Mouse (Mus musculus) MEL (cell line): ENCODE data around the gene Rph3al. TPM values are rescaled to one million over a fixed set of nuclear protein-coding genes. Genes with fewer than 3 reads are reported as not detected.

Experiments used
- DNase-seq: peaks from one replicate; pipeline ENCODE4 v3.0.0; 2011; ENCODE audit warnings: low read depth, low spot score
- H3K27ac ChIP-seq: 2 replicates; pipeline ENCODE4 v1.5.1; 2012; ENCODE audit warnings: low read depth, mild to moderate bottlenecking, control low read depth, low read length, moderate library complexity; ENCODE audit not compliant: control insufficient read depth
- H3K27me3 ChIP-seq, 2 experiments: fragments of 150-350 bp in 1 of 2; sonication (generic) in 1 of 2; 2 replicates each; pipeline ENCODE4 v1.6.1; 2012; ENCODE audit warnings: low read length in 2 of 2, mild to moderate bottlenecking in 2 of 2, improper control_type of control experiment in 1 of 2, moderate library complexity in 1 of 2; ENCODE audit not compliant: insufficient read depth in 2 of 2, control insufficient read depth in 1 of 2
- H3K36me3 ChIP-seq, 2 experiments: 2 replicates each; pipeline ENCODE4 v1.6.1; 2012 to 2014; ENCODE audit warnings: low read length in 2 of 2, improper control_type of control experiment in 1 of 2, inconsistent platforms in 1 of 2, mild to moderate bottlenecking in 1 of 2; ENCODE audit not compliant: insufficient read depth in 2 of 2, control insufficient read depth in 1 of 2
- H3K4me1 ChIP-seq, 2 experiments: fragments of 150-350 bp in 1 of 2; sonication (generic) in 1 of 2; 2 replicates each; pipeline ENCODE4 v1.6.1; 2012; ENCODE audit warnings: low read length in 2 of 2, improper control_type of control experiment in 1 of 2, mild to moderate bottlenecking in 1 of 2; ENCODE audit not compliant: insufficient read depth in 2 of 2, control insufficient read depth in 1 of 2
- H3K4me3 ChIP-seq, 2 experiments: fragments of 150-350 bp in 1 of 2; sonication (generic) in 1 of 2; 2 replicates each; pipeline ENCODE4 v1.5.1; 2012; ENCODE audit warnings: low read depth in 2 of 2, low read length in 2 of 2, mild to moderate bottlenecking in 2 of 2, moderate library complexity in 2 of 2, control low read depth in 1 of 2, improper control_type of control experiment in 1 of 2; ENCODE audit not compliant: control insufficient read depth in 1 of 2, insufficient read depth in 1 of 2
- H3K79me2 ChIP-seq: 2 replicates; pipeline ENCODE4 v1.6.1; 2012; ENCODE audit warnings: mild to moderate bottlenecking, low read length, moderate library complexity; ENCODE audit not compliant: control insufficient read depth, poor library complexity, insufficient read depth
- H3K9ac ChIP-seq: 2 replicates; pipeline ENCODE4 v1.6.1; 2012; ENCODE audit warnings: low read depth, mild to moderate bottlenecking, control low read depth, low read length, moderate library complexity; ENCODE audit not compliant: control insufficient read depth, poor library complexity, severe bottlenecking
- H3K9me3 ChIP-seq: fragments of 150-350 bp; sonication (generic); replicated peaks from 2 replicates; pipeline ENCODE4 v1.6.1; 2012; ENCODE audit warnings: mild to moderate bottlenecking, low read length, improper control_type of control experiment, moderate library complexity; ENCODE audit not compliant: insufficient read depth
- BHLHE40 ChIP-seq: IDR thresholded peaks from 2 replicates; pipeline ENCODE4 v1.6.1; 2012; ENCODE audit warnings: low read depth, mild to moderate bottlenecking, inconsistent platforms, low read length, improper control_type of control experiment, borderline replicate concordance
- CHD2 ChIP-seq: IDR thresholded peaks from 2 replicates; pipeline ENCODE4 v1.6.1; 2011; ENCODE audit warnings: low read length, improper control_type of control experiment
- E2F4 ChIP-seq: IDR thresholded peaks from 2 replicates; pipeline ENCODE4 v1.6.1; 2011; ENCODE audit warnings: low read depth, low read length, improper control_type of control experiment, borderline replicate concordance
- ELF1 ChIP-seq: IDR thresholded peaks from 2 replicates; pipeline ENCODE4 v1.6.1; 2014; ENCODE audit warnings: low read depth, mild to moderate bottlenecking, inconsistent platforms, low read length, improper control_type of control experiment, moderate library complexity
- EP300 ChIP-seq, 2 experiments: IDR thresholded peaks; 2 replicates each; pipeline ENCODE4 v1.6.1; 2011; ENCODE audit warnings: improper control_type of control experiment in 2 of 2, low read length in 2 of 2, low read depth in 1 of 2, mild to moderate bottlenecking in 1 of 2
- ETS1 ChIP-seq: IDR thresholded peaks from 2 replicates; pipeline ENCODE4 v1.6.1; 2012; ENCODE audit warnings: low read depth, mild to moderate bottlenecking, inconsistent platforms, low read length, improper control_type of control experiment, moderate library complexity
- GABPA ChIP-seq: IDR thresholded peaks from 2 replicates; pipeline ENCODE4 v1.6.1; 2012; ENCODE audit warnings: low read depth, mild to moderate bottlenecking, inconsistent platforms, low read length, improper control_type of control experiment, moderate library complexity
- GATA1 ChIP-seq: IDR thresholded peaks from 2 replicates; pipeline ENCODE4 v1.6.1; 2011; ENCODE audit warnings: low read depth, low read length, improper control_type of control experiment
- HCFC1 ChIP-seq: IDR thresholded peaks from 2 replicates; pipeline ENCODE4 v1.6.1; 2012; ENCODE audit warnings: low read depth, mild to moderate bottlenecking, inconsistent platforms, low read length, improper control_type of control experiment, moderate library complexity
- JUND ChIP-seq: IDR thresholded peaks from 2 replicates; pipeline ENCODE4 v1.6.1; 2011; ENCODE audit warnings: low read depth, mild to moderate bottlenecking, improper control_type of control experiment, low read length
- KAT2A ChIP-seq: conservative IDR thresholded peaks from 2 replicates; pipeline ENCODE4 v1.6.1; 2012; ENCODE audit warnings: low read depth, low read length, improper control_type of control experiment, inconsistent platforms
- MAFK ChIP-seq: IDR thresholded peaks from 2 replicates; pipeline ENCODE4 v1.6.1; 2011; ENCODE audit warnings: low read depth, mild to moderate bottlenecking, low read length, improper control_type of control experiment, borderline replicate concordance
- MAX ChIP-seq: IDR thresholded peaks from 2 replicates; pipeline ENCODE4 v1.6.1; 2011; ENCODE audit warnings: low read length, improper control_type of control experiment
- MAZ ChIP-seq: IDR thresholded peaks from 2 replicates; pipeline ENCODE4 v1.6.1; 2012; ENCODE audit warnings: low read depth, mild to moderate bottlenecking, inconsistent platforms, low read length, improper control_type of control experiment
- MEF2A ChIP-seq: IDR thresholded peaks from 2 replicates; pipeline ENCODE4 v1.6.1; 2014; ENCODE audit warnings: low read depth, mild to moderate bottlenecking, inconsistent platforms, low read length, improper control_type of control experiment; ENCODE audit not compliant: poor library complexity, insufficient replicate concordance, severe bottlenecking; ENCODE audit errors: extremely low read depth
- MYB ChIP-seq: IDR thresholded peaks from 2 replicates; pipeline ENCODE4 v1.6.1; 2011; ENCODE audit warnings: mild to moderate bottlenecking, low read depth, low read length, improper control_type of control experiment
- NELFE ChIP-seq: IDR thresholded peaks from 2 replicates; pipeline ENCODE4 v1.6.1; 2011; ENCODE audit warnings: low read depth, low read length, improper control_type of control experiment
- NRF1 ChIP-seq: IDR thresholded peaks from 2 replicates; pipeline ENCODE4 v1.6.1; 2014; ENCODE audit warnings: low read depth, mild to moderate bottlenecking, inconsistent platforms, low read length, improper control_type of control experiment, moderate library complexity; ENCODE audit not compliant: poor library complexity, insufficient read depth, severe bottlenecking
- POLR2AphosphoS2 ChIP-seq: IDR thresholded peaks from 2 replicates; pipeline ENCODE4 v1.6.1; 2011; ENCODE audit warnings: low read length, improper control_type of control experiment
- RAD21 ChIP-seq: IDR thresholded peaks from 2 replicates; pipeline ENCODE4 v1.6.1; 2011; ENCODE audit warnings: mild to moderate bottlenecking, low read depth, low read length, improper control_type of control experiment
- RCOR1 ChIP-seq: IDR thresholded peaks from 2 replicates; pipeline ENCODE4 v1.6.1; 2012; ENCODE audit warnings: low read depth, mild to moderate bottlenecking, inconsistent platforms, low read length, improper control_type of control experiment
- SIN3A ChIP-seq: IDR thresholded peaks from 2 replicates; pipeline ENCODE4 v1.6.1; 2012; ENCODE audit warnings: low read length, improper control_type of control experiment, inconsistent platforms
- SMC3 ChIP-seq: IDR thresholded peaks from 2 replicates; pipeline ENCODE4 v1.6.1; 2011; ENCODE audit warnings: low read depth, low read length, improper control_type of control experiment
- TAL1 ChIP-seq: IDR thresholded peaks from 2 replicates; pipeline ENCODE4 v1.6.1; 2012; ENCODE audit warnings: mild to moderate bottlenecking, inconsistent platforms, low read length, moderate library complexity, mixed read lengths
- TBP ChIP-seq: IDR thresholded peaks from 2 replicates; pipeline ENCODE4 v1.8.0; 2011; ENCODE audit warnings: low read depth, low read length, improper control_type of control experiment
- UBTF ChIP-seq: IDR thresholded peaks from 2 replicates; pipeline ENCODE4 v1.6.1; 2012; ENCODE audit warnings: low read depth, mild to moderate bottlenecking, inconsistent platforms, low read length, improper control_type of control experiment, moderate library complexity, borderline replicate concordance; ENCODE audit not compliant: insufficient read depth
- ZC3H11A ChIP-seq: IDR thresholded peaks from 2 replicates; pipeline ENCODE4 v1.6.1; 2012; ENCODE audit warnings: low read depth, mild to moderate bottlenecking, inconsistent platforms, low read length, improper control_type of control experiment
- ZKSCAN1 ChIP-seq: IDR thresholded peaks from 2 replicates; pipeline ENCODE4 v1.6.1; 2012; ENCODE audit warnings: low read depth, mild to moderate bottlenecking, inconsistent platforms, low read length, improper control_type of control experiment, moderate library complexity
- ZMIZ1 ChIP-seq: IDR thresholded peaks from 2 replicates; pipeline ENCODE4 v1.6.1; 2012; ENCODE audit warnings: low read depth, mild to moderate bottlenecking, inconsistent platforms, low read length, improper control_type of control experiment, moderate library complexity
- ZNF384 ChIP-seq: IDR thresholded peaks from 2 replicates; pipeline ENCODE4 v1.6.1; 2012; ENCODE audit warnings: low read depth, mild to moderate bottlenecking, inconsistent platforms, low read length, improper control_type of control experiment
- polyA plus RNA-seq, 2 experiments: library from polyadenylated mRNA; stranded (reverse) in 1 of 2; unstranded in 1 of 2; fragments of >175 nt in 1 of 2; fragments of >200 nt in 1 of 2; gene quantifications; 2 replicates each; pipeline versions ENCODE4 v1.2.1 to v1.2.4; 2012; ENCODE audit warnings: low replicate concordance in 2 of 2, low read depth in 1 of 2; ENCODE audit not compliant: insufficient read length in 2 of 2, insufficient read depth in 1 of 2, missing spikeins in 1 of 2
- total RNA-seq: library from RNA; depleted of rRNA; stranded (reverse); fragments of 300-350 nt; gene quantifications from 2 replicates; pipeline ENCODE4 v1.2.3, GENCODE M21; 2012

The Rph3al gene
- total and polyA plus RNA-seq, 3 experiments, result 9.4 to 23.0 TPM; not detected in 1

DNA sequence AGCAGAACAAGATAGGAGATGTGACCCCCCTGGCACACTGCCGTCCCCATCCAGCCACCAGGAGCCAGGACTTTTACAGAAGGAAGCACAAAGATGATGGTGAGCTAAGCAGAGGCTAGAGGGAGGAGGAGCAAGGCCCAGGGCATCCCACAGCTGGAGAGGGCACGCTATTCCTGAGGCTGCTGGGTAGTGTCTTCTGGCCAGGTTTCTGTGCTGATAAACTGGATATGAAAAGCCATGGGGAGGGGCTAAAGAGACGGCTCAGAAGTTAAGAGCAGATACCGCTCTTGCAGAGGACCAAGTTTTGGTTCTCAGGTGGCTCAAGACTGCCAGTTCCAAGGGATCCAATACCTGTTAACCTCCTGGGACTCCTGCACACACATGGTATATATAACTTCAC, 76.6 kb downstream of the Rph3al start:
- Histone ChIP-seq H3K9me3 (no peaks in the 10 kb centered on the region), H3K4me3 (no peak overlapping the region), H3K79me2 (no peaks in the 10 kb centered on the region), H3K4me1 (peaks cover 0 to 20% of the 10 kb centered on the region in 2 experiments; a peak in 2 of 4 replicates), H3K27ac (no peak overlapping the region), H3K36me3 (peaks cover 0 to 8% of the 10 kb centered on the region in 2 experiments; a peak in 2 of 4 replicates), H3K27me3 (no peaks in the 10 kb centered on the region), H3K9ac (no peak overlapping the region)
- peak; percentile 28 for DNase-seq
- TF ChIP-seq JUND (no peak), BHLHE40 (no peak), NELFE (no peak), ZKSCAN1 (no peak), HCFC1 (no peak), ELF1 (no peak), ZC3H11A (no peak), MAFK (no peak), UBTF (no peak), MAZ (no peak), ZMIZ1 (no peak), MYB (no peak), NRF1 (no peak), GATA1 (no peak), RAD21 (no peak), ETS1 (no peak), MAX (no peak)

DNA sequence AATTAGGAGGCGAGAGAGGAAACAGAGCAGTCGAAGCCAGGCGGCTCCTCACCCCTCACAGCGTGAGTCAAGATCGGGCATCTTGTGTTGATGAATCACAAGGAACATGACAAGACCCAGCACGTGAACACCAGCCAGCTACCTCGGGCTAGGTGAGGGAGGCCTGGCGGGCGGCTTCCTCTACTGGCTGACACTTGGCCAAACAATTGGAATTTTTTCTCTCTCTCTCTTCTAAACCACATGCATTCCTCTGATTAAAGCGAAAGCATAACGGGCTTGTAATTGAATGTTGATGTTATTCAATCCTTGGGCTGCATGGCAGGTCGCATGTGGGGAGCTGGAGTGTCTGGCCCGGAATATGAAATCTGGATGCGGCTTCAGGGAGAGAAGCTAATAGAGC, 77.0 kb downstream of the Rph3al start:
- H3K4me3 ChIP-seq, result no peak overlapping the region
- no peak overlapping the region for H3K27ac ChIP-seq
- peaks cover 0 to 20% of the 10 kb centered on the region in 2 experiments; a peak in 2 of 4 replicates for H3K4me1 ChIP-seq
- no peaks in the 10 kb centered on the region for H3K9me3 ChIP-seq
- DNase-seq, result no peak
- H3K27me3 ChIP-seq, result no peaks in the 10 kb centered on the region
- TF ChIP-seq MEF2A (no peak), MYB (no peak), KAT2A (no peak), GABPA (no peak), SIN3A (no peak), JUND (no peak), CHD2 (no peak), EP300 (IDR thresholded peaks at IDR 0.05; ENCODE audit: low read depth in 1 of 2, low read length in 2 of 2) (no peak), TAL1 (no peak), E2F4 (no peak), MAFK (no peak), GATA1 (no peak), POLR2AphosphoS2 (no peak), ZNF384 (no peak), SMC3 (no peak), ZKSCAN1 (no peak), RCOR1 (no peak), TBP (no peak)
- TF ChIP-seq, all 39 proteins: peak for 0
- H3K36me3 ChIP-seq, result peaks cover 0 to 8% of the 10 kb centered on the region in 2 experiments; a peak in 2 of 4 replicates
- H3K9ac ChIP-seq, result no peak overlapping the region
- H3K79me2 ChIP-seq, result no peaks in the 10 kb centered on the region
